ENCODE assay signal across 9 mouse cellular contexts in the genomic region with DNA sequence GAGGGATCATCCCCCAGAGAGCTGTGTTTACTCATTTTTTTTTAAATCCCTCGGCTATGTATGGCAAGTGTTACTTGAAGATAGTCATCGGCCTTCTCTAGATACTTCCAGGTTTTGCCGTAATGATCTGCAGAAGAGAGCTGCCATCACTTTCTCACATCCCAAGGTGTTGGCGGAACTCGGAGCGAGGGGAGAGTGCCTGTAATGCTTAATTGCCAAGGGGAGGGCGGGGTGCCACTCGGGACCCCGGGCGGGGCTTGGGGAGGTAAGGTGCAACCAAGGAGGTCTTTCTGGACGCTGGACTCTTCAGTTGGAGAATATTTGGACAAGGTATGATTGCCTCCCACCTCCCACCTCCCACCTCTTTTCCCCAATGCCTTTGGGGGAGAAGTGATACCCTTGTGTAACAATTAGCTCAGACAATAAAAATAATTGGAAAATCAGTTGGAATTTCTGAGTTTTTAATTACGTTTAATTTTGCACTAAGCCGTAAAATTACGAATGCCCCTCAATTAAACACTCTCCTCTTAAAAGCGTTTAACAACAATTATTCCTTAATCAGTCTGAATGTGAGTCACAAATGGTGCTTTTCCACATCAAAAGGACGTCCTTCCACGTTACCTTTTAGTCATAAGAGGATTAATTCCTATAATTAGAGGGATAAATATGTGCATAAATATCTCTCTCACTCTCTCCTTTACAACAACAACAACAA. TPM values are rescaled to one million over a fixed set of nuclear protein-coding genes. Genes with fewer than 3 reads are reported as not detected.
DNase-seq lines count a peak whose midpoint lies in the region; ATAC-seq and TF ChIP-seq lines count a peak whose summit lies in the region.
"Had no signal": no experiment of that assay in that cellular context is flagged by ENCODE, and none has a peak within 500 bp of the region (broad histone marks: within the 10 kb centered on the region; RNA-seq: fewer than 3 reads in every experiment).

No protein-coding gene starts in this region.

- H3K9ac ChIP-seq in kidney, embryonic 14.5 days (ENCODE audit: low read depth, low read length): peak overlapping the region; percentile 55; the same call in 1 of the 2 replicates
- peak overlapping the region; percentile 64; the same call in 1 of the 2 replicates for H3K9ac ChIP-seq in embryonic facial prominence, embryonic 13.5 days
- peak overlapping the region; percentile 99 for H3K9ac ChIP-seq in hindbrain, embryonic 14.5 days
- 0 out of 2 replicates have a peak overlapping the region, but pooled peaks have one; percentile 42 for H3K9ac ChIP-seq in midbrain, postnatal 0 days (replicated peaks; ENCODE audit: low read length, poor library complexity, severe bottlenecking)

- WGBS in kidney, embryonic 14.5 days: 6% methylated on average over 17 of the region's 17 CpGs
- WGBS in embryonic facial prominence, embryonic 13.5 days: 13% methylated on average over 17 of the region's 17 CpGs
- 9% methylated on average over 17 of the region's 17 CpGs for WGBS in hindbrain, embryonic 14.5 days
- WGBS in midbrain, postnatal 0 days: 6% methylated on average over 17 of the region's 17 CpGs
- WGBS in cerebellum, adult 2 months: 4% methylated on average over 17 of the region's 17 CpGs

- no peak for ATAC-seq in kidney, embryonic 14.5 days (ENCODE audit: low FRiP score, low TSS enrichment)
- ATAC-seq in embryonic facial prominence, embryonic 13.5 days (ENCODE audit: insufficient number of reproducible peaks, insufficient read depth, low FRiP score, low TSS enrichment, low read depth): no peak
- ATAC-seq in hindbrain, embryonic 14.5 days (ENCODE audit: low FRiP score): 0 out of 2 replicates have a peak, but pooled peaks have one; percentile 23
- ATAC-seq in midbrain, postnatal 0 days (ENCODE audit: low FRiP score): no peak
- ATAC-seq: Patski had no signal

- no peak for DNase-seq in kidney, adult 11 months
- peak; percentile 26 for DNase-seq in hindbrain, embryonic 14.5 days (ENCODE audit: low spot score)
- no peak for DNase-seq in midbrain, postnatal 0 days (ENCODE audit: low spot score)
- no peak for DNase-seq in urinary bladder, adult 2 months (ENCODE audit: low spot score)
- DNase-seq in cerebellum, adult 2 months: no peak
- DNase-seq in adrenal gland, postnatal 25 days: no peak

- H3K27me3 ChIP-seq in kidney, embryonic 14.5 days (ENCODE audit: control insufficient read depth, insufficient read depth, low read length): no peaks in the 10 kb centered on the region
- H3K27me3 ChIP-seq in embryonic facial prominence, embryonic 13.5 days: peaks cover 71% of the 10 kb centered on the region
- H3K27me3 ChIP-seq in hindbrain, embryonic 14.5 days (ENCODE audit: control insufficient read depth, insufficient read depth, low read length): 0 out of 2 replicates have a peak, but pooled peaks cover 4% of the 10 kb centered on the region
- peaks cover 3% of the 10 kb centered on the region; the same call in 1 of the 2 replicates for H3K27me3 ChIP-seq in midbrain, postnatal 0 days (ENCODE audit: insufficient read depth, low read length)
- H3K27me3 ChIP-seq in cerebellum, adult 2 months (ENCODE audit: control insufficient read depth, insufficient read depth, low read length): peaks cover 9% of the 10 kb centered on the region; the same call in 1 of the 2 replicates
- H3K27me3 ChIP-seq: Patski had no signal

- H3K4me1 ChIP-seq in kidney, embryonic 14.5 days (ENCODE audit: control insufficient read depth, insufficient read depth, low read length): peaks cover 12% of the 10 kb centered on the region; the same call in 1 of the 2 replicates
- H3K4me1 ChIP-seq in embryonic facial prominence, embryonic 13.5 days: peaks cover 16% of the 10 kb centered on the region
- H3K4me1 ChIP-seq in hindbrain, embryonic 14.5 days (replicated peaks; ENCODE audit: control insufficient read depth, insufficient read depth, low read length): peaks cover 14% of the 10 kb centered on the region; the same call in 1 of the 2 replicates
- H3K4me1 ChIP-seq in midbrain, postnatal 0 days (ENCODE audit: insufficient read depth, low read length): no peaks in the 10 kb centered on the region
- H3K4me1 ChIP-seq in cerebellum, adult 2 months (ENCODE audit: control insufficient read depth, insufficient read depth, low read length): no peaks in the 10 kb centered on the region

- peak overlapping the region; percentile 52; the same call in 1 of the 2 replicates for H3K27ac ChIP-seq in kidney, embryonic 14.5 days (ENCODE audit: low read depth, low read length)
- H3K27ac ChIP-seq in embryonic facial prominence, embryonic 13.5 days: no peak overlapping the region
- peak overlapping the region; percentile 99 for H3K27ac ChIP-seq in hindbrain, embryonic 14.5 days
- H3K27ac ChIP-seq in midbrain, postnatal 0 days (ENCODE audit: low read depth, low read length): peak overlapping the region; percentile 64
- no peak overlapping the region for H3K27ac ChIP-seq in cerebellum, adult 2 months (ENCODE audit: insufficient read depth, low read length)

- no peaks in the 10 kb centered on the region for H3K9me3 ChIP-seq in kidney, embryonic 14.5 days (ENCODE audit: control insufficient read depth, low read length)
- no peaks in the 10 kb centered on the region for H3K9me3 ChIP-seq in embryonic facial prominence, embryonic 13.5 days
- H3K9me3 ChIP-seq in hindbrain, embryonic 14.5 days (ENCODE audit: control insufficient read depth, low read length): no peaks in the 10 kb centered on the region
- H3K9me3 ChIP-seq in midbrain, postnatal 0 days (ENCODE audit: low read length): no peaks in the 10 kb centered on the region

- H3K4me2 ChIP-seq in kidney, embryonic 14.5 days (replicated peaks; ENCODE audit: low read depth, low read length): peak overlapping the region; percentile 74
- H3K4me2 ChIP-seq in embryonic facial prominence, embryonic 13.5 days: peak overlapping the region; percentile 70
- H3K4me2 ChIP-seq in hindbrain, embryonic 14.5 days (replicated peaks): peak overlapping the region; percentile 65
- peak overlapping the region; percentile 72 for H3K4me2 ChIP-seq in midbrain, postnatal 0 days (ENCODE audit: low read depth, low read length, poor library complexity, severe bottlenecking)

- H3K4me3 ChIP-seq in kidney, embryonic 14.5 days (ENCODE audit: low read length): peak overlapping the region; percentile 46
- H3K4me3 ChIP-seq in embryonic facial prominence, embryonic 13.5 days: peak overlapping the region; percentile 48; the same call in 1 of the 2 replicates
- peak overlapping the region; percentile 71 for H3K4me3 ChIP-seq in hindbrain, embryonic 14.5 days (replicated peaks; ENCODE audit: low read length)
- H3K4me3 ChIP-seq in midbrain, postnatal 0 days (ENCODE audit: low read depth, low read length): peak overlapping the region; percentile 35
- H3K4me3 ChIP-seq in cerebellum, adult 2 months (replicated peaks; ENCODE audit: insufficient read depth, low read depth, low read length): no peak overlapping the region

- peaks cover 2% of the 10 kb centered on the region; the same call in 1 of the 2 replicates for H3K36me3 ChIP-seq in kidney, embryonic 14.5 days (ENCODE audit: control insufficient read depth, insufficient read depth, low read length)
- no peaks in the 10 kb centered on the region for H3K36me3 ChIP-seq in embryonic facial prominence, embryonic 13.5 days
- H3K36me3 ChIP-seq in hindbrain, embryonic 14.5 days (replicated peaks; ENCODE audit: control insufficient read depth, insufficient read depth): no peaks in the 10 kb centered on the region
- no peaks in the 10 kb centered on the region for H3K36me3 ChIP-seq in midbrain, postnatal 0 days (ENCODE audit: insufficient read depth, low read length)

- no peak for TF ChIP-seq CTCF in midbrain, postnatal 0 days (IDR thresholded peaks at IDR 0.05)
- no peak for TF ChIP-seq CTCF in cerebellum, adult 2 months (IDR thresholded peaks at IDR 0.05; ENCODE audit: borderline replicate concordance, insufficient read depth, low read depth, low read length)

- TF ChIP-seq POLR2A in cerebellum, adult 2 months (IDR thresholded peaks at IDR 0.05; ENCODE audit: borderline replicate concordance, insufficient read depth, low read length): no peak

RNA-seq across cellular contexts. Expression of gene Meis2, which starts 9.2 kb away (rescaled TPM):
- 111 and 112 TPM in 2 replicates for polyA plus RNA-seq in kidney, embryonic 14.5 days (2014; fragmentation: Nextera tagmentation; extraction: Ambion mirVana)
- polyA plus RNA-seq in embryonic facial prominence, embryonic 13.5 days (2015; fragmentation: Nextera tagmentation; extraction: Ambion mirVana): 43.1 and 45.6 TPM in 2 replicates
- polyA plus RNA-seq in hindbrain, embryonic 14.5 days (2014; fragmentation: Nextera tagmentation; extraction: Ambion mirVana): 136 and 159 TPM in 2 replicates
- total RNA-seq in midbrain, postnatal 0 days (2014; rRNA removed): 121 and 147 TPM in 2 replicates
- polyA plus RNA-seq in midbrain, postnatal 0 days (2015; fragmentation: Nextera tagmentation; extraction: Ambion mirVana): 52.1 and 58.3 TPM in 2 replicates
- polyA plus RNA-seq in urinary bladder, adult 2 months (2012; rRNA removed): 40.7 and 60.6 TPM in 2 replicates
- polyA plus RNA-seq in cerebellum, adult 2 months (2012; rRNA removed): 36.4 and 58.7 TPM in 2 replicates
- 258 and 277 TPM in 2 replicates for total RNA-seq in adrenal gland, postnatal 25 days (2021)

Comparison
In these comparisons a context has a peak if more than half of its experiments do, and no peak if none do; other contexts are left out.
1. H3K27ac ChIP-seq: peak in kidney, embryonic 14.5 days (single experiment), hindbrain, embryonic 14.5 days (single experiment) and midbrain, postnatal 0 days (single experiment); none in embryonic facial prominence, embryonic 13.5 days (single experiment) and cerebellum, adult 2 months (single experiment).
2. H3K9ac ChIP-seq: peak in every context shown above with its lines; median percentile 99 in hindbrain, embryonic 14.5 days; 64 in embryonic facial prominence, embryonic 13.5 days; 55 in kidney, embryonic 14.5 days; 42 in midbrain, postnatal 0 days.
3. Peak in every context shown above with its lines, with median percentiles within 50 percentile points of each other: H3K4me2 ChIP-seq.